ENCODE assay signal across 25 mouse cellular contexts in genomic region chr2:122746461-122746860, GRCm38 (mm10). TPM values are rescaled to one million over a fixed set of nuclear protein-coding genes. Genes with fewer than 3 reads are reported as not detected.
DNase-seq lines count a peak whose midpoint lies in the region; ATAC-seq lines count a peak whose summit lies in the region.
"Had no signal": no experiment of that assay in that cellular context is flagged by ENCODE, and none has a peak within 500 bp of the region (broad histone marks: within the 10 kb centered on the region; RNA-seq: fewer than 3 reads in every experiment).

No protein-coding gene starts in this region.

- H3K9ac ChIP-seq in heart, embryonic 12.5 days, result no peak overlapping the region
- no peak overlapping the region for H3K9ac ChIP-seq in kidney, embryonic 16.5 days (replicated peaks; ENCODE audit: low read length)
- H3K9ac ChIP-seq: embryonic facial prominence, embryonic 13.5 days; forebrain, embryonic 15.5 days; heart, embryonic 15.5 days; limb, embryonic 13.5 days had no signal

- DNase-seq in heart, adult 11 months, result peak; percentile 95
- no peak for DNase-seq in heart, postnatal 10 days
- peak; percentile 13 to 20 for DNase-seq in heart, postnatal 14 days
- DNase-seq in kidney, postnatal 25 days, result peak; percentile 23 to 43
- peak; percentile 10 for DNase-seq in urinary bladder, postnatal 14 days (ENCODE audit: low spot score)
- no peak for DNase-seq in urinary bladder, postnatal 10 days (ENCODE audit: low spot score)
- DNase-seq: adrenal gland, postnatal 10 days; cerebellum, adult 11-12 months; cerebellum, adult 9-11 months; midbrain, embryonic 14.5 days; thymus, postnatal 14 days had no signal

- no peak overlapping the region for H3K27ac ChIP-seq in heart, embryonic 12.5 days (ENCODE audit: poor library complexity, severe bottlenecking)
- H3K27ac ChIP-seq in kidney, embryonic 16.5 days (ENCODE audit: low read length), result no peak overlapping the region
- H3K27ac ChIP-seq: embryonic facial prominence, embryonic 13.5 days; forebrain, embryonic 10.5 days; forebrain, embryonic 15.5 days; heart, embryonic 15.5 days; hindbrain, embryonic 10.5 days; kidney, postnatal 0 days; limb, embryonic 13.5 days had no signal

- no peaks in the 10 kb centered on the region for H3K27me3 ChIP-seq in heart, embryonic 12.5 days (replicated peaks)
- H3K27me3 ChIP-seq in kidney, embryonic 16.5 days (ENCODE audit: insufficient read depth, low read length), result no peaks in the 10 kb centered on the region
- H3K27me3 ChIP-seq: embryonic facial prominence, embryonic 13.5 days; forebrain, embryonic 15.5 days; heart, embryonic 15.5 days; limb, embryonic 13.5 days had no signal

- ATAC-seq in heart, embryonic 12.5 days (ENCODE audit: insufficient number of reproducible peaks, low FRiP score), result no peak
- no peak for ATAC-seq in kidney, embryonic 16.5 days (ENCODE audit: low FRiP score, low TSS enrichment)
- ATAC-seq: forebrain, embryonic 15.5 days; hindbrain, embryonic 16.5 days; intestine, embryonic 16.5 days; lung, postnatal 0 days had no signal

- peaks cover 56% of the 10 kb centered on the region for H3K36me3 ChIP-seq in heart, embryonic 12.5 days
- peaks cover 24% of the 10 kb centered on the region; the same call in 1 of the 2 replicates for H3K36me3 ChIP-seq in kidney, embryonic 16.5 days (ENCODE audit: insufficient read depth, low read length)

- no peak overlapping the region for H3K4me2 ChIP-seq in heart, embryonic 12.5 days
- no peak overlapping the region for H3K4me2 ChIP-seq in kidney, embryonic 16.5 days (replicated peaks; ENCODE audit: low read depth, low read length)
- H3K4me2 ChIP-seq: embryonic facial prominence, embryonic 13.5 days; forebrain, embryonic 15.5 days; heart, embryonic 15.5 days; limb, embryonic 13.5 days; liver, embryonic 11.5 days had no signal

- intact Hi-C loops in heart, postnatal 10 days (cut with DNase I), result no loop called here
- intact Hi-C loops in heart, postnatal 14 days (cut with DNase I), result no loop called here

- no peaks in the 10 kb centered on the region for H3K9me3 ChIP-seq in heart, embryonic 12.5 days (replicated peaks)
- H3K9me3 ChIP-seq in kidney, embryonic 16.5 days (ENCODE audit: low read length), result no peaks in the 10 kb centered on the region
- H3K9me3 ChIP-seq: embryonic facial prominence, embryonic 13.5 days; forebrain, embryonic 10.5 days; forebrain, embryonic 15.5 days; G1E; heart, embryonic 15.5 days; hindbrain, embryonic 10.5 days; limb, embryonic 13.5 days had no signal

- H3K4me1 ChIP-seq in heart, embryonic 12.5 days (replicated peaks), result no peaks in the 10 kb centered on the region
- H3K4me1 ChIP-seq in kidney, embryonic 16.5 days (ENCODE audit: insufficient read depth, low read length), result no peaks in the 10 kb centered on the region
- H3K4me1 ChIP-seq: embryonic facial prominence, embryonic 13.5 days; forebrain, embryonic 10.5 days; heart, embryonic 15.5 days; hindbrain, embryonic 10.5 days; limb, embryonic 13.5 days had no signal

- no peak overlapping the region for H3K4me3 ChIP-seq in heart, embryonic 12.5 days
- no peak overlapping the region for H3K4me3 ChIP-seq in kidney, embryonic 16.5 days (ENCODE audit: low read length)
- H3K4me3 ChIP-seq: embryonic facial prominence, embryonic 13.5 days; forebrain, embryonic 10.5 days; forebrain, embryonic 15.5 days; heart, embryonic 15.5 days; hindbrain, embryonic 10.5 days; limb, embryonic 13.5 days had no signal

- WGBS in heart, embryonic 12.5 days, result 83% methylated on average over 9 of the region's 9 CpGs
- WGBS in kidney, embryonic 16.5 days, result 92% methylated on average over 9 of the region's 9 CpGs

RNA-seq across cellular contexts. Expression of gene Bloc1s6, which starts 8.2 kb away (rescaled TPM):
- 10 to 100 TPM; 16.4 to 22.7 TPM for total RNA-seq in heart, postnatal 10 days (2021)
- 10 to 100 TPM; 16.0 to 17.3 TPM for total RNA-seq in heart, postnatal 14 days (2021)
- polyA plus RNA-seq in heart, embryonic 12.5 days (2016; fragmentation: Nextera tagmentation; extraction: Ambion mirVana), result 34.3 and 38.1 TPM in 2 replicates
- 59.4 and 63.5 TPM in 2 replicates for polyA plus RNA-seq in kidney, embryonic 16.5 days (2015; fragmentation: Nextera tagmentation; extraction: Ambion mirVana)

RNA-seq across cellular contexts. Expression of gene Sqor, which starts 18.6 kb away (rescaled TPM):
- total RNA-seq in heart, postnatal 10 days (2021), result 10 to 100 TPM; 22.2 to 22.8 TPM
- total RNA-seq in heart, postnatal 14 days (2021), result 10 to 100 TPM; 19.7 to 30.0 TPM
- 3.0 and 5.4 TPM in 2 replicates for polyA plus RNA-seq in heart, embryonic 12.5 days (2016; fragmentation: Nextera tagmentation; extraction: Ambion mirVana)
- polyA plus RNA-seq in kidney, embryonic 16.5 days (2015; fragmentation: Nextera tagmentation; extraction: Ambion mirVana), result 19.9 and 27.0 TPM in 2 replicates

RNA-seq across cellular contexts. Expression of gene Slc30a4, which starts 44.0 kb away (rescaled TPM):
- total RNA-seq in heart, postnatal 10 days (2021), result 10 to 100 TPM; 14.9 to 15.0 TPM
- total RNA-seq in heart, postnatal 14 days (2021), result 10 to 100 TPM; 10.7 to 11.4 TPM
- polyA plus RNA-seq in heart, embryonic 12.5 days (2016; fragmentation: Nextera tagmentation; extraction: Ambion mirVana), result 9.8 and 10.0 TPM in 2 replicates
- polyA plus RNA-seq in kidney, embryonic 16.5 days (2015; fragmentation: Nextera tagmentation; extraction: Ambion mirVana), result 6.2 and 6.4 TPM in 2 replicates
- polyA plus RNA-seq: G1E had no signal

Comparison
In these comparisons a context has a peak if more than half of its experiments do, and no peak if none do; other contexts are left out.
1. DNase-seq: peak in heart, adult 11 months (single experiment), heart, postnatal 14 days (2 of 2), kidney, postnatal 25 days (2 of 2) and urinary bladder, postnatal 14 days (single experiment); none in heart, postnatal 10 days (0 of 2) and urinary bladder, postnatal 10 days (single experiment).